Mouse (Mus musculus): Measurements from ENCODE around the gene Gstp3.

DNA sequence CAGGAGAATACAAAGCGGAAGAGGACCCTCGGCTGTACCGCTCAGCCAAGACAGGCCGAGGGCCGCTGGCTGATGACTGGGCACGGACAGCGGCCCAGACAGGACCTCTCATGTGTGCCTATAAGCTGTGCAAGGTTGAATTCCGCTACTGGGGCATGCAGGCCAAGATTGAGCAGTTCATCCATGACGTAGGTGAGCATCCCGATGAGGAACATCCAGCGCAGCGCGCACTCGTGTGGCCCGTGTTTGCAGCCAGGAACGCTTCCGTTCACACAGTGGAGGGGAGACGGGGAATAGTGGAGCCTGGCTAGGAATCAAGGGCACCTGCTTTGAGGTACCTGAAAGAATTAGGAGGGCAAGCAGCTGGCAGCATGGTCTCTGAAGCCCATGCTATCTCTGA lies 43.9 kb upstream of the Gstp3 start:
- TF ChIP-seq CTCF (IDR thresholded peaks at IDR 0.05; ENCODE audit: control insufficient read depth, insufficient read depth, insufficient replicate concordance, low read depth, low read length) (no peak), POLR2A (IDR thresholded peaks at IDR 0.05; ENCODE audit: control insufficient read depth, low read depth, low read length) (no peak)

All from testis, adult 2 months (tissue).